Mouse (Mus musculus): ENCODE data around the gene Robo1. TPM values are rescaled to one million over a fixed set of nuclear protein-coding genes. Genes with fewer than 3 reads are reported as not detected.
A peak's percentile ranks its signal among the peaks of the same experiment; 100 is the strongest.
"Not testable (repeated sequence)": the region's sequence is repeated elsewhere in the genome, so short reads cannot be mapped to it uniquely, and the experiment has no call there.

The Robo1 gene
- total RNA-seq, 2 experiments from 2014 or later, result 50.3 to 55.6 TPM

DNA sequence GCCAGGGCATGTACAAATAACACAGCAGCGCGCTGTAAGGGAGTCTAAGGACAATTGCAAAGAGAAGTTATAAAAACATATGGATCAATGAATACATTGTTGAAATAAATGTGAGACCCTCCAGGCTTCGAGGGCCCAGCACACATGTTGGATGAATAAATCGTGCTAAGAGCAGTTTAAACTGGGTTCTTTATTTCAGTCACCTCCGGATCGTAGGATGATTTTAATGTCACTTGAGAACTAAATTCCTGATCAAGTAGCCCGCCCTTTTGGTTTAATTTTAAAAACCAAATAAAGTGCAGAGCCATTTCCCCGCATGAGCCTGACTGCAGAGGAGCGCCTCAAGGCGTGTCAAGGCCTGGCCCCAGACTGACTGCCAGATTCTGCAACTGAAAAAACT, 150.5 kb downstream of the Robo1 start:
- no peak for DNase-seq (ENCODE audit: extremely low spot score in 1 of 2, low spot score in 2 of 2)
- intact Hi-C loops (cut with DNase I), result no loop called here
- H3K4me3 ChIP-seq, result no peak overlapping the region
- TF ChIP-seq CTCF (IDR thresholded peaks at IDR 0.05), result no peak
- no peak overlapping the region for H3K27ac ChIP-seq

DNA sequence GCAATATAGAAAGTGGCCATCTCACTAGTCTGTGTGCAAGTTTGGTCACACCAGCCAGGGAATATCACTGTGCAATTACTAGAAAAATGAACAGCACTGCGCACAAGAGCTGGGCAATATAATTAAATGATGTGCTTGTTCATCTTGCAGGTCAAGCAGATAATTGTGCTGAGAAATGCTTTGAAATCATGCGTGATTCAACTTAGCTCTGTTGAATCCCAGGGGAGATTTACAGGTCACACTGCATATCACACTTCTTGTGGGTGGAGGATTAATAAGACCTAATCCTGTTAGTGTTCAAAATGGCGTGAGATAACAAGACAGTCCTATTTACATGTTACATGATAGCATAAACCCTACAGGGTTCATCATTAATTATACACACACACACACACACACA, 157.6 kb downstream of the Robo1 start:
- no peak for TF ChIP-seq CTCF (IDR thresholded peaks at IDR 0.05)
- intact Hi-C loops (cut with DNase I), result no loop called here
- no peak for DNase-seq (ENCODE audit: extremely low spot score in 1 of 2, low spot score in 2 of 2)
- H3K4me3 ChIP-seq, result no peak overlapping the region
- no peak overlapping the region for H3K27ac ChIP-seq

DNA sequence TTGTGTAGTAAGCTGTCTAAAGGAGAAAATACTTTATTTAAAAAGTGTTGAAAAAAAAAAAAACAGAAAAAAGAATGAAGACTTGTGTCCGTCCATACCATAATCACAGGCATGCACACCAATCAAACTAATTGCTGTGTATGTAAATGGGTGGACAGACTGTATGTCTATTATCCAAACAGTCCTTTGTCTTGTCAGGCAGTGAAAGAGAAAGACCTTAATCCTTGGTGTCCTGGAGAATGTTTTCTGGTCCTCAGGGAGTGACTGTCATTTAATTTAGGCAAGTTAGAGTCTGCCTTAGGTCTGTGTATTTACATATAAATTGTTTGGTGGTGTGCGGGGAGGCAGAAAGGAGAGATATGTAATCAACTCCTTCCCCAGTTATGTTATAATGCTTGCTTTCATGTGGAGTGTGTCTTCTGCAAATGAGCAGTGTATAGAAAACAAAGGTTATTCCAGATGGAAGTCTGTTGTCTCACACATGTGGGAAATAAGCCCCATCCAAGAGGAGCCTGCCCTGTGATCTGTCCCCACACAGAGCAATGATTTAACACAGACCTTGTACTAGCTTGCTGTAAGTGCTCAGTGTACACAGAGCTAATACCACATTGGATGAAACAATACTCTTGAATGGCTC, 162.0 kb downstream of the Robo1 start:
- DNase-seq (ENCODE audit: extremely low spot score in 1 of 2, low spot score in 2 of 2), result no peak
- intact Hi-C loops (cut with DNase I), result no loop called here
- no peak for TF ChIP-seq CTCF (IDR thresholded peaks at IDR 0.05)
- no peak overlapping the region for H3K27ac ChIP-seq
- no peak overlapping the region for H3K4me3 ChIP-seq

DNA sequence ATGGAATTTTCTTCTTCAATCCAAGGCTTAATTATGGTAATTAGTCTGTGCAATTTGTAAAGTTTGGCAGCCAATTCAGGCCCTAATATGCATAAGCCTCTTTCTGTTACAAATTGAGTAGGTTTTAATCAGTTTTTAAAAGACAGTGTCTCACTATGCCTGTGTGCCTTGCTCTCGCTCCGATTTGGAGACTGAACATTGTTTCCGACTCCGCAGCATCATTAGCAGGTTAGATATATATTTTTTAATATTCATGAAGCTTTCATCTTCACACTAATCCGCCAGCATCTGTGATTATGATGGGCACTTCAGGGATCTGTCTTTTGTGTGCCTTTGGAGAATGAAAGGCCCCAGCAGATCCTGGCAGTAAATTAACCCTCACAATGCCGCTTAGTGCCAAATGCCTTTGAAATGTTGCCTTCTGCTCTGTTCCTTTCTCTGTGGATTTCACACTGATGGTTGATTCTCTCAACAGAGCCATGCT, 202.7 kb downstream of the Robo1 start:
- intact Hi-C loops (cut with DNase I), result no loop called here
- 0 out of 2 replicates have a peak overlapping the region, but pooled peaks have one; percentile 19 for H3K4me3 ChIP-seq
- DNase-seq (ENCODE audit: extremely low spot score in 1 of 2, low spot score in 2 of 2), result no peak
- H3K27ac ChIP-seq, result no peak overlapping the region
- TF ChIP-seq CTCF (IDR thresholded peaks at IDR 0.05), result no peak

DNA sequence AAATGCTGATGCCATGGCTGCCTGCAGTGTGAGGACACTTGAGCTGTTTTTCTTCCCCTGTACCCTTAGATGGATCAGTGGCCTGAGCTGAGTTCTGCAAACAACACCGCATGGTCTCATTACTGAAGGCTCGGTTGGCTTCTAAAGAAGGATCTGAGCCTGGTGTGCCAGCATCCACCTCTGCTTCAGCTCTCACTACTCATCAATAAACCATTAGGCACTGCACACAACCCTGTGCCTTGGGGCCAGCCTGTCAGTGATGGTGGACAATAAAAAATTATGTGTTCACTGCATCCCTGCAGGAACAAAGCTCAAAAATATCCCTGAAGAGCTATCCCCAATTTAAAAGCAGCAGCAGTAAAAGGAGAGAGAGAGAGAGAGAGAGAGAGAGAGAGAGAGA, 223.2 kb downstream of the Robo1 start:
- no peak for TF ChIP-seq CTCF (IDR thresholded peaks at IDR 0.05)
- no peak for DNase-seq (ENCODE audit: extremely low spot score in 1 of 2, low spot score in 2 of 2)
- no peak overlapping the region for H3K4me3 ChIP-seq
- no peak overlapping the region for H3K27ac ChIP-seq
- intact Hi-C loops (cut with DNase I), result no loop called here

DNA sequence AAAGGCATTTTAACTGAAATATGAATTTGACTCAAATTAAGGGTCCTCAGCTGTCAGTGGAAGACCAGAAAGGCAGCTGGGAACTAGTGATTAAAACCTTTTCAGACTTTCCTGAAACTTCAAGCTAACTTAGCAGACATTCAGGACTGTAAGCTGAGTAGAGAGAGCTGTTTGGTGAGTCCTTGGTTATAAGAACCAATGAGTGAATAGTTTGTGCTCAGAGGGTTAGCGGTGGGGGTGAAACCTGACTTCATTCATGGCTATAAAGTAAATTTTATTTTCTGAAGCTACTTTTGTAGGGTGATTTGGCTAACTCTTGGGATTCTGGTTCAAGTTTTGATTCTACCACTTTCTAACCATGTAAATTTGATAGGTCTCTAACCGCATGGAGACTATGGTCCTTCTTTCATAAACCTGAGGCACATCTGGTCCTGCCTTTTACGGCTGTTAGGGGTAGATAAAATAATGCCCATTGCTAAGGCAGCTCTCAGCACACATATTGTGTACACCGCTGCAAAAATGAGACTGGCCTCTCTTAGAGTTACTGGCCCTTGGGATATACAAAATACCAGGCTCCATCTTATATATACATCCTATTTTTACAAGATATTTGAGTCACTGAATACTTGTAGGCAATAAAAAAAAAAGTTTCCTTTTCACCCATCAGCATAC, 225.9 kb downstream of the Robo1 start:
- Histone ChIP-seq H3K4me3 (no peak overlapping the region), H3K27ac (no peak overlapping the region)
- intact Hi-C loops (cut with DNase I), result no loop called here
- no peak for DNase-seq (ENCODE audit: extremely low spot score in 1 of 2, low spot score in 2 of 2)
- TF ChIP-seq CTCF (IDR thresholded peaks at IDR 0.05), result no peak

DNA sequence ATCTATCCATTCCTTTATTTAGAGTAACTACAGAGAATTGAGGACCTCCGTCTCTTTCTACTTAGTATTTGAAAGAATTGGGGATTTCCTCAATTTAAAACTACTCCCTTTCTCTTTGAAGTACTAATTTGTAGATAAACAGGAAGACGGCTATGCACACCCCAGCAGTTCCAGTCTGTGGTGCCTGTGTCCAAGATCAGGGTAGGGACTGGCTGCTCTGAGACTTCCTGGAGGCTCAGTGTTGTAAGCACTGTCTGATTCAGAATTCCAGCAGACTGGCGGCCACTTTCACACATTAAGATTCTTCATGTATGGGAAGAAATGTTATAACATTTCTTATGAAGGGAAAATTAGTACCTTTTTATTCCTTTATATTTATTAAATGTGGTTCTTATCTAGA, 230.1 kb downstream of the Robo1 start:
- TF ChIP-seq CTCF (IDR thresholded peaks at IDR 0.05), result no peak
- H3K4me3 ChIP-seq, result no peak overlapping the region
- no peak for DNase-seq (ENCODE audit: extremely low spot score in 1 of 2, low spot score in 2 of 2)
- intact Hi-C loops (cut with DNase I), result no loop called here
- H3K27ac ChIP-seq, result no peak overlapping the region

DNA sequence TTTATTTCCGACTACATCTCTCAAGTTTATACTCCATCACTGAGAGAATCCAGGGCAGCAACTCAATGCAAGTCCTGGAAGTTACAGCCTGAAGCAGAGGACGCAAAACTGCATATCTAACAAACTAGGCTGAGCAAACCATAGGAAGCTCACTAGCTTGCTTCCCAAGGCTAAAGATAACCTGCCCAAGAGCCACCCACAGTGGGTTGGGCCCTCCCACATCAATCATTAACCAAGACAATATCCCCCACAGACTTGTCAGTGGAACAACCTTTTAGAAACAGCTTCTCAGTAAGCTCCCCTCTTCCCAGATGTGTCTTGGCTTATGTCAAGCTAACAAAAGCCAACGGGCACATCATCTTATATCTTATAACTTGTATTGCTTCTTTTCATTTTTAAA, 235.8 kb downstream of the Robo1 start:
- intact Hi-C loops (cut with DNase I), result no loop called here
- no peak overlapping the region for H3K4me3 ChIP-seq
- no peak for DNase-seq (ENCODE audit: extremely low spot score in 1 of 2, low spot score in 2 of 2)
- no peak for TF ChIP-seq CTCF (IDR thresholded peaks at IDR 0.05)
- H3K27ac ChIP-seq, result no peak overlapping the region

DNA sequence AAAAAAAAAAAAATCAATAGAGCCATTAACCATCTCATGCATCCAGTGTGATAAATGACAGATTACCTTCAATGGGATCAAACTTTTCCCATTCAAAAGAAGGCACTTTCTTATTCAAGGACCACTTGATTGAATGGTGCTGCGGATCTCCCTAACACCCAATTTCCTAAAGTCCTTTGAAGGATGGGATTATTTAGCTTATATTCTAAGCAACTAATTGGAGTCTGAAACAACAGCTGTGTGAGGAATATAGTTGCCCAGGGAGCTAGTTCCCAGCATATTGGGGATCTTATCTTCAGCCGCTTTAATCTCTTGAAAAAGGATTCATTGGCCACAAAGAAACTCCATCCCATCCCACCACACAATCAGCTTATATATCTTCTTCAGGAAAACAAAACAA, 236.8 kb downstream of the Robo1 start:
- no peak for TF ChIP-seq CTCF (IDR thresholded peaks at IDR 0.05)
- no peak for DNase-seq (ENCODE audit: extremely low spot score in 1 of 2, low spot score in 2 of 2)
- intact Hi-C loops (cut with DNase I), result no loop called here

DNA sequence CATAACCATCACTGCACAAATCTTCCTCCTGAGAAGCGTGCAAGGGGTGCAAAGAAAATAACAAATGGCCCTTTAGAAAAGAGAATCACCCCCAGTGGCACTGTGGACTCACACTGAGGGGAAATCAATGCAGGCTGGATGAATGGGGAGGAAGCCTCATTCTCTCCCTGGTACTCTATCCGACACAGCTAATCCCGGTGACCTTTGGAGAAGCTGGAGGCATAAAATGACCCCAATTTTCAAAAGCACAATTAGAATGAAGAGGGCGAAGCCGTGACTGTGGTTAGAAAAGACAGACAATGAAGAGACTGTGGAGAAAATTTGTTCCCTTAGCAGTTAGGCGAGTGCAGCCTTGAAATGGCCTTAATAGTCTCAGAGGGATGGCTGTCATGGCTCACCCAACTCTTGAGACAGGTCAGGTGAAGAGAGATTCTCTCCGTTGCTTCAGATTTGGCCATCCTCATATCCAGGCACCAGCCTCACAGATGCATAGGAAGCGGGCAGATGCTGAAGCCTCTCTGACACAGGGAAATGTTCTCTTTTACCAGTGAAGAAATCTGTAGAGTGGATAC, 243.7 kb downstream of the Robo1 start:
- TF ChIP-seq CTCF (IDR thresholded peaks at IDR 0.05), result no peak
- Histone ChIP-seq H3K27ac (no peak overlapping the region), H3K4me3 (no peak overlapping the region)
- intact Hi-C loops (cut with DNase I), result no loop called here
- no peak for DNase-seq (ENCODE audit: extremely low spot score in 1 of 2, low spot score in 2 of 2)

More for the DNA sequence above, 236.8 kb downstream of the Robo1 start:
- Histone ChIP-seq H3K4me3 (no peak overlapping the region), H3K27ac (no peak overlapping the region)

DNA sequence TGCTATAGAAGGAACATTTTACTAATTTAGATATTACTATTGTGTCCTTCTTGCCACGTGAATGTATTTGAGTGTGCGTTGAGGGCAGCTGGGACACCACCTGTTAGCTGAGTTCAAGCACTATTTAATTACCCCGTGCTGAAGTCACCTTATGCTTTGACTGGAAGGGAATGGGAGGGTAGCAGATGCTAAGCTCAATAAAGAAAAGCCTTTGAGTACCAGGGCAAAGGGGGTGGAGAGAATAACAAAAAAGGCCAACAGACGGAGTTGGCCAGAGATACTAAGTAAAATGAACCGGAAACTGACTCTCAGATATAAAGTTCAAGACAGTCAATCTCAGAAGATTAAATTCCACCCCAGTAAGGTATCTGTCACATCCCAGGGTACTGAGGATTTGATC, 245.6 kb downstream of the Robo1 start:
- DNase-seq (ENCODE audit: extremely low spot score in 1 of 2, low spot score in 2 of 2), result no peak
- H3K27ac ChIP-seq, result no peak overlapping the region
- intact Hi-C loops (cut with DNase I), result no loop called here
- no peak for TF ChIP-seq CTCF (IDR thresholded peaks at IDR 0.05)
- no peak overlapping the region for H3K4me3 ChIP-seq

DNA sequence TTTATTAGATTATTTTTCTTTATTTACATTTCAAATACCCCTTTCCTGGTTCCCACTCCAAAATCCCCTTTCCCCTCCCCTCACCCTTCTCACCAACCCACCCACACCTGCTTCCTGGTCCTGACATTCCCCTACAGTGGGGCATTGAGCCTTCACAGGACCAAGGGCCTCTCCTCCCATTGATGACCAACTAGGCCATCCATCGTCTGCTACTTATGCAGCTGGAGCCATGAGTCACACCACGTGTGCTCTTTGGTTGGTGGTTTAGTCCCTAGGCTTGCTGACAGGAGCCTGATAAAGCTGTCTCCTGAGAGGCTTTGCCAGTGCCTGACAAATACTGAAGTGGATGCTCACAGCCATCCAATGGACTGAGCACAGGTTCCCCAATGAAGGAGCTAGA, 254.0 kb downstream of the Robo1 start:
- H3K27ac ChIP-seq; DNase-seq (ENCODE audit: extremely low spot score in 1 of 2, low spot score in 2 of 2); H3K4me3 ChIP-seq; intact Hi-C loops (cut with DNase I): not testable (repeated sequence)

Measured in left cerebral cortex, adult 2 months (tissue).